Mouse (Mus musculus) left cerebral cortex, adult 9 months (tissue): Measurements from ENCODE around the gene Anxa7.

Source experiments
- DNase-seq, 2 experiments: peaks; one replicate each; pipeline ENCODE4 v3.0.0; 2022; ENCODE audit warnings: low spot score in 2 of 2

Gene Anxa7

GRCm38 (mm10) chr14:20479291-20480194 lies at the start of gene Anxa7:
Gene Anxa7, minus strand, starts transcription at chr14:20480133.
- peak; percentile 42 to 77 for DNase-seq

- DNase-seq: no peak
Measured at GRCm38 (mm10) chr14:20529643-20530042, 49.7 kb upstream of the Anxa7 start.

- no peak for DNase-seq
Measured at GRCm38 (mm10) chr14:20520179-20520578, 40.2 kb upstream of the Anxa7 start.

- DNase-seq: no peak
Measured at GRCm38 (mm10) chr14:20508424-20508823, 28.5 kb upstream of the Anxa7 start.

- no peak for DNase-seq
Measured at GRCm38 (mm10) chr14:20502966-20503365, 23.0 kb upstream of the Anxa7 start.

GRCm38 (mm10) chr14:20499982-20500381 lies 20.0 kb upstream of the Anxa7 start:
- DNase-seq: no peak

- DNase-seq: no peak
Measured at GRCm38 (mm10) chr14:20496603-20497002, 16.7 kb upstream of the Anxa7 start, which contains the start of gene Mss51. Gene Mss51, minus strand, starts transcription at chr14:20496901.

GRCm38 (mm10) chr14:20486031-20486430 lies 6.1 kb upstream of the Anxa7 start:
- DNase-seq: no peak

GRCm38 (mm10) chr14:20482051-20482751 lies 2.3 kb upstream of the Anxa7 start:
- no peak for DNase-seq

GRCm38 (mm10) chr14:20481211-20481610 lies 1.3 kb upstream of the Anxa7 start:
- no peak for DNase-seq

GRCm38 (mm10) chr14:20480195-20480579 lies 254 bp upstream of the Anxa7 start:
- no peak for DNase-seq

GRCm38 (mm10) chr14:20478801-20479200 lies 1.1 kb downstream of the Anxa7 start:
- peak in 1 of 2 experiments; percentile 8 for DNase-seq

GRCm38 (mm10) chr14:20478385-20478784 lies 1.5 kb downstream of the Anxa7 start:
- DNase-seq: no peak

GRCm38 (mm10) chr14:20477261-20478025 lies 2.5 kb downstream of the Anxa7 start:
- no peak for DNase-seq

GRCm38 (mm10) chr14:20460216-20460615 lies 19.7 kb downstream of the Anxa7 start:
- DNase-seq: no peak

- no peak for DNase-seq
Measured at GRCm38 (mm10) chr14:20458378-20458777, 21.6 kb downstream of the Anxa7 start.

GRCm38 (mm10) chr14:20452929-20453328 lies 27.0 kb downstream of the Anxa7 start:
- no peak for DNase-seq

GRCm38 (mm10) chr14:20451765-20452331 lies 28.1 kb downstream of the Anxa7 start, which contains the start of gene Cfap70:
Gene Cfap70, minus strand, starts transcription at chr14:20452226.
- DNase-seq: peak in 1 of 2 experiments; percentile 68

GRCm38 (mm10) chr14:20451302-20451701 lies 28.6 kb downstream of the Anxa7 start:
- DNase-seq: no peak

- DNase-seq: peak in 1 of 2 experiments; percentile 13
Measured at GRCm38 (mm10) chr14:20447209-20447608, 32.7 kb downstream of the Anxa7 start.

- DNase-seq: no peak
Measured at GRCm38 (mm10) chr14:20442252-20442651, 37.7 kb downstream of the Anxa7 start.

- no peak for DNase-seq
Measured at GRCm38 (mm10) chr14:20436976-20437375, 43.0 kb downstream of the Anxa7 start.
